Mouse (Mus musculus) cortical plate, adult 2 months (tissue): ENCODE results near the gene Lefty2. TPM values are rescaled to one million over a fixed set of nuclear protein-coding genes. Genes with fewer than 3 reads are reported as not detected.
A peak's percentile ranks its signal among the peaks of the same experiment; 100 is the strongest.

Experiments used
- H3K27ac ChIP-seq: fragments of 200-500 bp; 2 replicates; pipeline ENCODE4 v1.5.1; 2012; ENCODE audit warnings: low read length, control low read depth, inconsistent platforms; ENCODE audit not compliant: insufficient read depth
- H3K4me1 ChIP-seq: fragments of 200-500 bp; 2 replicates; pipeline ENCODE4 v1.6.1; 2011; ENCODE audit warnings: low read length; ENCODE audit not compliant: control insufficient read depth, insufficient read depth
- H3K4me3 ChIP-seq: fragments of 200-500 bp; 2 replicates; pipeline ENCODE4 v1.5.1; 2011; ENCODE audit warnings: mild to moderate bottlenecking, low read length, control low read depth; ENCODE audit not compliant: insufficient read depth
- CTCF ChIP-seq: fragments of 200-500 bp; IDR thresholded peaks from 2 replicates; pipeline ENCODE4 v1.5.1; 2011; ENCODE audit warnings: mild to moderate bottlenecking, control low read depth, low read length; ENCODE audit not compliant: insufficient read depth; ENCODE audit errors: extremely low read depth
- POLR2A ChIP-seq: fragments of 200-500 bp; IDR thresholded peaks from 2 replicates; pipeline ENCODE4 v1.6.1; 2011; ENCODE audit warnings: mild to moderate bottlenecking, low read length, control low read depth; ENCODE audit not compliant: insufficient read depth; ENCODE audit errors: extremely low read depth
- polyA plus RNA-seq: library from polyadenylated mRNA; depleted of rRNA; stranded (reverse); fragments of >200 nt; gene quantifications from 2 replicates; pipeline ENCODE4 v1.2.3, GENCODE M21; 2012

The Lefty2 gene
- polyA plus RNA-seq, 1 experiment, result 1.2 TPM

DNA sequence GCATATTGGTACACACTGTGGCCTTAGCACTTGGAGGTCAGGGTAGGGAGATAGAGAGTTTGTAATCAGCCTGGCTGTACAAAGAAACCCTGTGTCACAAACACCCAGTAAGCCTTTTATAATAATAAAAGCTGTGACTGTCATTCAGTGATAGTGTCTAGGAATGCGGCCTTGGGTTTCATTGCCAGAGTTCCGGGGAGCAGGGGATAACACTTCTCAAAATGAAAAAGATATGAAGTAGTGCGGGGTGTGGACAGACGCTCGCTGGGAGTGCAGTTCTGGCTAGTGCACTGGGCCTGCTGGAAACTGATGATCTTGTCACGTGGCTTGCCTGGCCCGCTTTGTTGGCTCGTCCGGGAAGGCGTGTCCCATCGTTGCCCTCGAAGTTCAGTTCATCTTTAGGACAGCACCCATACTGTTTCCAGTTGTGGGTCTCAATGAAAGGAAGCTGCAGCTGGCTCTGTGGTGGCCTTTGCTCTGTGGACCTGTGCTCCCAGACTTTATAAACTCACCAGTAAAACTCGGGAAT, 22.7 kb upstream of the Lefty2 start:
- H3K4me3 ChIP-seq, result no peak overlapping the region
- TF ChIP-seq POLR2A, result no peak
- TF ChIP-seq CTCF, result no peak
- H3K4me1 ChIP-seq, result no peaks in the 10 kb centered on the region
- no peak overlapping the region for H3K27ac ChIP-seq

DNA sequence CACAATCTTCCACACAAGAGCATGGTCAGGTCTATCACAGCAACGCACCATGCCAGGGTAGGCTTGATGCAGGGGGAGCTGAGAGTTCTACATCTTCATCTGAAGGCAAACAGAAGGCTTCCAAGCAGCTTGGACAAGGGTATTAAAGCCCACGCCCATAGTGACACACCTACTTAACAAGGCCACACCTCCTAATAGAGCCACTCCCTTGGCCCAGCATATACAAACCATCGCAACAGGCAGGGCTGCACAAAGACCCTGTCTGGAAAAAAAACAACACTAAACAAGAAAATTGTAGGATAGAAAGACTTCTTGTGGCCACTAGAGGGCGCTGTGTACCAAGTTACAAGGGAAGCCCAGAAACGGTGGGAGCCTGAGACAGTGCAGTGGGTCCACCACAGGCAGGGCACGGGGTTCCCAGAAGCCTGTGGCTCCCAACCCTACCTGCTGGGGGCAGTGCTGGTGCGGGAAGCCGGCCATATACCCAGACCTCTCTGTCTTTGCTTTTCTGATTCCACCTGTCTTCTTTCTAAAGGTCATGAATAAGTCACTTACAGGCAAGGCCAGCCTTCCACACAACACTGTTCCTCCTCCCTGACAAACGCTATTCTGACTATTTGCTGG, 18.9 kb upstream of the Lefty2 start:
- Histone ChIP-seq H3K27ac (no peak overlapping the region), H3K4me1 (no peaks in the 10 kb centered on the region), H3K4me3 (no peak overlapping the region)
- peak; percentile 48 for TF ChIP-seq CTCF
- TF ChIP-seq POLR2A, result no peak

DNA sequence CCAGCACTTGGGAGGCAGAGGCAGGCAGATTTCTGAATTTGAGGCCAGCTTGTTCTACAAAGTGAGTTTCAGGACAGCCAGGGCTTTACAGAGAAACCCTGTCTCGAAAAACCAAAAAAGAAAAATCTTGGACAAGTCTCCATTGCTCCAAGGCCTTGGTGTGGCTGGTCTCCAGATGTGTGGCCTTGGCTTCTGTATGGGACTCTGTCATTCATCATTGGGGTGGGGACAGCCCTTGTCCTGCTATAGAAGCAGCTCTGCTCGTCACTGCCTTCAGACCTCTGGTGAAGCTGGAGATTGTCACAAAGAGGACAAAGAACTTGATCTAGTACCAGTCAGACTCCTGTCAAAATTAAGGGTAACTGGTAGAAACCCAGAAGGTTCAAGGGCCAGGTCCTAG, 18.3 kb upstream of the Lefty2 start:
- Histone ChIP-seq H3K27ac (no peak overlapping the region), H3K4me3 (no peak overlapping the region), H3K4me1 (no peaks in the 10 kb centered on the region)
- no peak for TF ChIP-seq POLR2A
- no peak for TF ChIP-seq CTCF

DNA sequence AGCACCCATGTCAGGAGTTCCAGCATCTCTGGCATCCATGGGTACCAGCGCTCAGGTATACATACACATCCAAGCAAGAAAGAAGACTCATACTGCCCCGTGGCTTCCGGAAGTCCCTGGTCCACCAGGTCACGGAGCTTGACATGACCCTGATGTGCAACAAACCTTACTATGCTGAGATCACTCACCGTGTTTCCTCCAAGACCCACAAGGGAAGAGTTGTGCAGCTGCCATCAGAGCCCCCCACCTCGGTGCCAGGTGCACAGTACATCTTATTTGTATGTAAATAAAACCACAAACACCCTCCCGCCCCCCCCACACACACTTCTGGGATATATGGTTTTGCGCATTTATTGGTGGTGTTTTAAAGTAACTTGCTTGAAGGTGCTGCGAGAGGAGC, 17.8 kb upstream of the Lefty2 start:
- no peak overlapping the region for H3K4me3 ChIP-seq
- TF ChIP-seq POLR2A, result no peak
- no peak for TF ChIP-seq CTCF
- H3K27ac ChIP-seq, result no peak overlapping the region
- H3K4me1 ChIP-seq, result no peaks in the 10 kb centered on the region

DNA sequence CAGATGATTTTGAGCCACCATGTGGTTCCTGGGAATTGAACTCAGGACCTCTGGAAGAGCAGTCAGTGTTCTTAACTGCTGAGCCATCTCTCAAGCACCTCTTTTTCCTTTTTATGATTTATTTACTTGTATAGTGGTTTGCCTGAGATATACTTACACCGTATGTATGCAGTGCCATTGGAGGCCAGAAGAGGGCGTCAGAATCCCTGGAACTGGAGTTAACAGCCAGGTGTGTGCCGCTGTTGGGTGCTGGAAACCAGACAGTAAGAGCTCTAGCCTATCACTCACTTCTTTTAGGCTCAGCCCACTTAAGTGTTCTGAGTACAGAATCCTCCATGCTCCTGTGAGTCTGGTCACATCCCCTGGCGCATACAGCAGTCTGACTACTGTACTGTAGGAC, 15.4 kb upstream of the Lefty2 start:
- no peak overlapping the region for H3K27ac ChIP-seq
- no peak overlapping the region for H3K4me3 ChIP-seq
- H3K4me1 ChIP-seq, result no peaks in the 10 kb centered on the region
- TF ChIP-seq CTCF, result no peak
- TF ChIP-seq POLR2A, result no peak

DNA sequence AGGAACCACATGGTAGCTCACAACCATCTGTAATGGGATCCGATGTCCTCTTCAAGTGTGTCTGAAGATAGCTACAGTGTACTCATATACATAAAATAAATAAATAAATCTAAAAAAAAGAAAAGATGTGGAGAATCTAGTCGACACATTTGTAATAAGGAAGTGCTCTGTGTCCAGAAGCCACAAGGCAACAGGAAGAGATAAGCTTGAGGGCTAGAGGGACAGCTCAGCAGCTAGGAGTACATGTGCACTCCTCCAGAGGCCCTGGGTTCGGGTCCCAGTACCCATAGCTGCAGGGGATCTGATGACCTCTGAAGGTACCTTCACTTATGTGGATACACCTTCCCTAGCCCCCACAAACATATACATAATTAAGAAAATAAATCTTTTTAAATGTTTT, 11.1 kb upstream of the Lefty2 start:
- no peak overlapping the region for H3K4me3 ChIP-seq
- H3K4me1 ChIP-seq, result no peaks in the 10 kb centered on the region
- TF ChIP-seq POLR2A, result no peak
- TF ChIP-seq CTCF, result no peak
- H3K27ac ChIP-seq, result no peak overlapping the region

DNA sequence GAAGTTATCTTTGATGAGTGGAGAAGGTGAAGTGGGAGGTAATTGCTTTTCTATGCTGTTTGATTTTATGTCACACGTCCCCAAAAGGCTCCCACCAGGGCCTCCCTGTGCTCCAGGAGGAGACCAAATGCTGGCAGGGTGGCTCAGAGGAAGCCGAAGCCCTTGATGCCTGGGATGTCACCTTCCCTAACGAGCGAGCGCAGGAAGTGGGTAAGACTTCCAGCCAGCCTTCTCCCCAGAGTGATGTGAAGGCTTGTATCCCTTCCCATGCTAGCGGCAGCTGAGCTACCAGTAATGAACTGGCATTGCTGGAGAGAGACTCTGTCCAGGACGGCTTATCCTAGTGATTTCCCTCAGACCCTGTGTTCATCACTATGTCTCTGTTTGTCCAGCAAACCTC, 9.2 kb upstream of the Lefty2 start:
- Histone ChIP-seq H3K27ac (no peak overlapping the region), H3K4me3 (no peak overlapping the region), H3K4me1 (no peaks in the 10 kb centered on the region)
- TF ChIP-seq CTCF (no peak), POLR2A (no peak)

DNA sequence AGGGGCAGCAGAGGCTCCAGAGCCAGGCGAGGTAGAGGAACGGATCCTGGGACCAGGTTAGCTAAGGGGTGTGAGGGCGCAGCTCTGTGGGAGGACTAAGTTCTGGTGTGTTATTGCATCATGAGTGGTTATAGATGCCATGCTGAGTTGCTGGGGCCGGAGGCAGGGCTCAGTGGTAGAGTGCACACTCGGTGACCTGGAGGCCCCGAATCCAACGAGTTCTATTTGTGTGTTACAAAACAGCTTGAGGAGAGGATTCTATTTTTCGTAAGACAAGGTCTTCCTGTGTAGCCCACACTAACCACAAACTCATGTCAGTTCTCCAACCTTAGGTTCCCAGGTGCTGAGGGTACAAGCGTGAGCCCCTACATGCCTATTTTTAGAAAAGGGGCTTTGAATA, 8.4 kb upstream of the Lefty2 start:
- Histone ChIP-seq H3K4me1 (no peaks in the 10 kb centered on the region), H3K4me3 (no peak overlapping the region), H3K27ac (no peak overlapping the region)
- TF ChIP-seq POLR2A, result no peak
- no peak for TF ChIP-seq CTCF

DNA sequence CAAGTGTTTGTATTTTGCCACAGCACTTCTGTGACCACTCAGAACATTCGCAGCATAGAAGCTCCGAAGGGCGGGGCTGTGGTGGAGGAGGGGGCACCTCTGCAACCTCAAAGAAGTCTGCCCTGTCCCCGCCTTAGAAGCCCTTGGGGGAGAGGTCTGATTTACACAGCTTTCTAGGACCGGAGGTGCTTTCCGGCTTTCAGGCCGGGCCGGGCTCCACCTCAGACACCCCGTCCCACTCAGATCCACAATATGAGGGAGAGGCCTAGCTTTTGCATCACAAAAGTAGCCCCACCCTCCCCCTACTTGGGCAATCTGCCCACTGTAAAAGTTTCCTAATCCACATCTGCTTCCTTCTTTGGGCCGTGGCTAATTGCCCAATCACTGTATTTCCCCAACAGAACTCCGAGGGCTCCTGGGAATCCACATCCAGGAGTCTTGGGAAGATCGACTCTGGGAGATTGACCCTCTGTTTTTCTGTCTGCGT, 4.3 kb upstream of the Lefty2 start:
- TF ChIP-seq POLR2A (no peak), CTCF (no peak)
- H3K4me1 ChIP-seq, result no peaks in the 10 kb centered on the region
- H3K27ac ChIP-seq, result no peak overlapping the region
- no peak overlapping the region for H3K4me3 ChIP-seq

DNA sequence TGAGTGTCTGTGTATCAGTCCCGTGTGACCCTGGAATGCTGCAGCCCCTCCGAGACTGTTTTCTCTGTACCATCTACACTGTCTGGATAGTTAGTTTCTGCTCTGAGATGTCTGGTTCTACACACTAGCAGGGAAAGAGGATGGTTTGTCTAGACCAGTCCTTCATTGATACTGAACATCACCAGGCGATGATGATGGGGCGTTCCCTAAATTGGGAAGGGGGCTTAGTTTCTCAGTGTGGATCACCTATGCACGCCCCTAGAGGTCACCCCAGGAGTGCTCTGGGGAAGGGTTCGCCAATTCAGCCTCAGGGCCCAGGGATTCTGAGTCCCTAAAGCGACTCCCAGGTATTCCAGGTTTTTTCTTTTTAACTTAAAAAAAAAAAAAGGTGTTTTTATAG, 3.7 kb upstream of the Lefty2 start:
- Histone ChIP-seq H3K4me1 (no peaks in the 10 kb centered on the region), H3K4me3 (no peak overlapping the region)
- no peak for TF ChIP-seq POLR2A
- TF ChIP-seq CTCF, result no peak

More for the DNA sequence above, 3.7 kb upstream of the Lefty2 start:
- no peak overlapping the region for H3K27ac ChIP-seq
